Mouse (Mus musculus): ENCODE data around the gene Sema4c. TPM values are rescaled to one million over a fixed set of nuclear protein-coding genes. Genes with fewer than 3 reads are reported as not detected.

The Sema4c gene
- polyA plus RNA-seq, 1 experiment = 8.0 TPM

DNA sequence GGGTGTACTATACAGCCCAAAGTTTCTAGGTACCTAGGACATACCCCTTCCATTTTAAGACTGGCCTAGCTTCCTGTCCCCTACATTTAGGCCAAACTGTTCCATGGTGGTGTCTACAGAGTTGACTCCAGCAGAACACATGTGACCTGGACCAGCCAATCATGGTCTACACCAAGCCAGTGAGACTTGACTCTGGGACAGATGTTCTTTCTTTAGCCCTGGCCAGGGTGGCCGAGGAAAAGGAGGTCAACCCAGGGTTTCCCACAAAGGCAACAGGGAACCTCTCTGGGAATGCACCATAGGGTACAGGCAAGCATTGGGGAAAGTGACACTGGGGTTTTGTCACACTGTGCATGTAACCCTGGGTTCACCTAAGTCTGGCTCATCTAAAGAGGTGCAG lies 14.6 kb upstream of the Sema4c start:
- 68% methylated on average over 1 of the region's 1 CpGs for WGBS
- peak overlapping the region; percentile 58; the same call in 1 of the 2 replicates for H3K27ac ChIP-seq (ENCODE audit: insufficient read depth, low read depth, low read length)
- no peaks in the 10 kb centered on the region for H3K36me3 ChIP-seq (ENCODE audit: control insufficient read depth, insufficient read depth, low read length)
- H3K4me3 ChIP-seq (ENCODE audit: insufficient read depth, low read depth, low read length) = no peak overlapping the region
- TF ChIP-seq POLR2A (IDR thresholded peaks at IDR 0.05; ENCODE audit: low read depth, low read length) (no peak), CTCF (conservative IDR thresholded peaks at IDR 0.05; ENCODE audit: insufficient read depth, insufficient read length, low read depth, low read length) (no peak)
- H3K4me1 ChIP-seq (ENCODE audit: control insufficient read depth, insufficient read depth, low read length) = 0 out of 2 replicates have a peak, but pooled peaks cover 2% of the 10 kb centered on the region
- H3K27me3 ChIP-seq (replicated peaks; ENCODE audit: control insufficient read depth, insufficient read depth, low read length) = no peaks in the 10 kb centered on the region
- DNase-seq = peak; percentile 35

DNA sequence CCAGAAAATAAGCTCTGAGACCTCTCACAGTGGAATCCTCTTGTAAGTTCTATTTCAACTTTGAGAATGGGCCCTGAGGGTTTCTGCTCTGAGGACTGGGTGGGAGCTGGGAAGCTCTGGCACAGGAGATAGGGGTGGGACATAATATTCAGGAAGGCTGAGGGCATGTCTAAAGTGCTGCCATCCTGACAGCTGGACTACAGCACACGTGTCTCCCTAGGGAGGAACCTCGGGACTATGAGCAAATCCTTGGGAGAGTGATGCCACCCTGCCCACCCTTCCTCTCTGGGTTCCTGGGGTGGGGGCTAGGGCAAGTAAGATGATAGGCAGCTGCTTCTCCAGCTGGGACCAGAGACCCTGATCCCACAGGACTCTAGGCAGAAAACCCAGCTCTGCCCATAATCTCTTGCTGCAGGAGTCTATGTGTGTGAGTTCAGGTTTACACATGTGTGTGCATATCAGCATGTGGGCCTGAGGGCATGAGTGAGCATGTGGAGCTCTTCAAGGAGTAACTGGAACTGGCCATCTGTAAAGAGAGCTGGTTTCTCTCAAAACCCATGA lies 14.1 kb upstream of the Sema4c start:
- TF ChIP-seq CTCF (conservative IDR thresholded peaks at IDR 0.05; ENCODE audit: insufficient read depth, insufficient read length, low read depth, low read length) (no peak), POLR2A (IDR thresholded peaks at IDR 0.05; ENCODE audit: low read depth, low read length) (no peak)
- Histone ChIP-seq H3K4me1 (ENCODE audit: control insufficient read depth, insufficient read depth, low read length) (0 out of 2 replicates have a peak, but pooled peaks cover 2% of the 10 kb centered on the region), H3K36me3 (ENCODE audit: control insufficient read depth, insufficient read depth, low read length) (no peaks in the 10 kb centered on the region), H3K27ac (ENCODE audit: insufficient read depth, low read depth, low read length) (peak overlapping the region; percentile 58; the same call in 1 of the 2 replicates), H3K27me3 (replicated peaks; ENCODE audit: control insufficient read depth, insufficient read depth, low read length) (no peaks in the 10 kb centered on the region), H3K4me3 (ENCODE audit: insufficient read depth, low read depth, low read length) (no peak overlapping the region)
- no peak for DNase-seq
- 82% methylated on average over 2 of the region's 2 CpGs for WGBS

DNA sequence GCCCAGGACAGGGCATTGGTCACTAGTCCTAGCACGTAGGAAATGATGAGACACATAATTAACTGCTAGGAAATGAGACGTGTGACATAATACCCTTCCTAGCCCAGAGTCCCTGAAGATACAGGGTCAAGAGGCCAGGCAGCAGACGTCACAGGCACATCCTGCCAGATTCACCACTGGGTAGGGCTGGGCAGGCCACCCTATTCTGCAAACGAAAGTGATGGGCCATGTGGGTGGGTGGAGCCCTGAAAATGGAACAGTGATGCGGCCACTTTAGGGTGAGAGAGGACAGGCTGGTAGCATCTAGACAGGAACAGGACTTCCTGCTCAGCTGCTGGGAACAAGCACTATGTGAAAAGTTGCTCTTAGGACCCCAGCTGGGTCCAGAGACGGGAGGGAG lies 13.5 kb upstream of the Sema4c start:
- WGBS = 52% methylated on average over 6 of the region's 6 CpGs
- Histone ChIP-seq H3K27ac (ENCODE audit: insufficient read depth, low read depth, low read length) (peak overlapping the region; percentile 58; the same call in 1 of the 2 replicates), H3K4me3 (ENCODE audit: insufficient read depth, low read depth, low read length) (no peak overlapping the region), H3K4me1 (ENCODE audit: control insufficient read depth, insufficient read depth, low read length) (0 out of 2 replicates have a peak, but pooled peaks cover 2% of the 10 kb centered on the region), H3K36me3 (ENCODE audit: control insufficient read depth, insufficient read depth, low read length) (no peaks in the 10 kb centered on the region), H3K27me3 (replicated peaks; ENCODE audit: control insufficient read depth, insufficient read depth, low read length) (no peaks in the 10 kb centered on the region)
- peak; percentile 91 for DNase-seq
- no peak for TF ChIP-seq POLR2A (IDR thresholded peaks at IDR 0.05; ENCODE audit: low read depth, low read length)
- TF ChIP-seq CTCF (conservative IDR thresholded peaks at IDR 0.05; ENCODE audit: insufficient read depth, insufficient read length, low read depth, low read length) = no peak

DNA sequence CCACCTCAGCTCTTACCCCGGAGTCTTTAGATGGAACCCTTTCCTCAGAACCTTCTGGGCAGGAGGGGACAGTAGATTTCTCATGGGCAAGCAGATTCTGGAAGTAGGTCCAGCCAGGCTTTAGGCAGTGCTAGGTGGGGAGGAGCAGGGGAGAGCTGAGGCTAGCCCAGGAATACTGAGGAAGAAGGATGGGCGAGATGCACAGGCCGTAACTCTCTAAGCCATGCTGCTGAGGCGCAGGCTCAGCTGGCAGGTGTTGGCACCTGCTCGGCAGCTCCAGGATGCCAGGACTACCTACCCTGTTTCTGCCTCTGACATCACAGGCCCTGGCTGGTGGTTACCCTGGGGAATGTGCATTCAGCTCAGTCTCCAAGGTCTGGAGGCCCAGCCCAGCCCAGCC lies 12.2 kb upstream of the Sema4c start:
- no peaks in the 10 kb centered on the region for H3K27me3 ChIP-seq (replicated peaks; ENCODE audit: control insufficient read depth, insufficient read depth, low read length)
- 0 out of 2 replicates have a peak, but pooled peaks cover 2% of the 10 kb centered on the region for H3K4me1 ChIP-seq (ENCODE audit: control insufficient read depth, insufficient read depth, low read length)
- H3K4me3 ChIP-seq (ENCODE audit: insufficient read depth, low read depth, low read length) = no peak overlapping the region
- TF ChIP-seq CTCF (conservative IDR thresholded peaks at IDR 0.05; ENCODE audit: insufficient read depth, insufficient read length, low read depth, low read length) (no peak), POLR2A (IDR thresholded peaks at IDR 0.05; ENCODE audit: low read depth, low read length) (no peak)
- DNase-seq = no peak
- 87% methylated on average over 5 of the region's 5 CpGs for WGBS
- H3K27ac ChIP-seq (ENCODE audit: insufficient read depth, low read depth, low read length) = no peak overlapping the region
- H3K36me3 ChIP-seq (ENCODE audit: control insufficient read depth, insufficient read depth, low read length) = no peaks in the 10 kb centered on the region

DNA sequence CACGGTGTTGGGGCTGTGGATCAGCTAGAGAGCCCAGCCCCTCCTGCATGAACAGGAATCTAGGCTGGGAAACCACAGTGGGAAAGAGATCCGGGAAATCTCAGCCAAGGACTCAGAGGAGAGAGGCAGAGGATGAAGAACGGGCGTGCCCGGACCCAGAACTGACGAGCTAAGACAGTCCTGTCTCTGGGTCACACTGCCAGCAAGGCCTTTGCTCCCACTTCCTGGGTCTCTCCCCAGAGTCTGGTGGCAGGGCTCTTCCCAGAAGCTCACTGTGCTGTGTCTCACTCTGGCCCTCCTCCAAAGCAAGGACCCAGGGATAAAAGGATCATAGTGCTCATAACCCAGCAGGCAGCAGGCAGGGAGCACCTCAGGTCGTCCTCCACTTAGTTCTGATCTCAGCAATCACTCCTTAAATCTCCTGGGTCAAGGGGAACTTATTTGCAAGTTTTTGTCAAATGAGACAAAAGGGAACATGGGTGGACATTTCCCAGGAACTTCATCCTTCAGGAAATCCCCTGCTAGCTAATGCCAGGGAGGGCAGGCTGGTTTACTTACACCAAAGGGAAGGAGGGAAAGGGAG lies 11.6 kb upstream of the Sema4c start:
- Histone ChIP-seq H3K36me3 (ENCODE audit: control insufficient read depth, insufficient read depth, low read length) (no peaks in the 10 kb centered on the region), H3K4me1 (ENCODE audit: control insufficient read depth, insufficient read depth, low read length) (0 out of 2 replicates have a peak, but pooled peaks cover 2% of the 10 kb centered on the region), H3K4me3 (ENCODE audit: insufficient read depth, low read depth, low read length) (no peak overlapping the region), H3K27ac (ENCODE audit: insufficient read depth, low read depth, low read length) (peak overlapping the region; percentile 49), H3K27me3 (replicated peaks; ENCODE audit: control insufficient read depth, insufficient read depth, low read length) (no peaks in the 10 kb centered on the region)
- no peak for DNase-seq
- no peak for TF ChIP-seq CTCF (conservative IDR thresholded peaks at IDR 0.05; ENCODE audit: insufficient read depth, insufficient read length, low read depth, low read length)
- no peak for TF ChIP-seq POLR2A (IDR thresholded peaks at IDR 0.05; ENCODE audit: low read depth, low read length)
- WGBS = 45% methylated on average over 7 of the region's 7 CpGs

DNA sequence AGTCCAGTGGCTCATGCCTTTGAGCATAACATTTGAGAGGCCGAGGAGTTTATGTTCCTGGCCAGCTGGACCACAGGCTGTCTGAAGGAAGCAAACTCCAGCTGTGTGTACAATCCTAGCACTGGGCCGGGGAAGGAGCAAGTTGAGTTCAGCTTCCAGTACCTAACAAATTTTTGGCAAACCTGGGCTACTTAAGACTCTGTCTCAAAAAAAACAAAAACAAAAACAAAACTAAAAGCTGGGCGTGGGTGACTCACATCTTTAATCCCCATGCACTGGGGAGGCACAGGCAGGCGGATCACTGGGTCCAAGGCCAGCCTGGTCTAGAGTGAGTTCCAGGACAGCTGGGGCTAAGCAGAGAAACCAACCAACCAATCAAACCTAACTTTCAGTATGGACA lies 10.6 kb upstream of the Sema4c start:
- Histone ChIP-seq H3K4me3 (ENCODE audit: insufficient read depth, low read depth, low read length) (no peak overlapping the region), H3K36me3 (ENCODE audit: control insufficient read depth, insufficient read depth, low read length) (no peaks in the 10 kb centered on the region), H3K27me3 (replicated peaks; ENCODE audit: control insufficient read depth, insufficient read depth, low read length) (no peaks in the 10 kb centered on the region), H3K27ac (ENCODE audit: insufficient read depth, low read depth, low read length) (peak overlapping the region; percentile 49; the same call in 1 of the 2 replicates), H3K4me1 (ENCODE audit: control insufficient read depth, insufficient read depth, low read length) (0 out of 2 replicates have a peak, but pooled peaks cover 4% of the 10 kb centered on the region)
- WGBS = 59% methylated on average over 4 of the region's 4 CpGs
- DNase-seq = no peak
- TF ChIP-seq POLR2A (IDR thresholded peaks at IDR 0.05; ENCODE audit: low read depth, low read length) (no peak), CTCF (conservative IDR thresholded peaks at IDR 0.05; ENCODE audit: insufficient read depth, insufficient read length, low read depth, low read length) (no peak)

DNA sequence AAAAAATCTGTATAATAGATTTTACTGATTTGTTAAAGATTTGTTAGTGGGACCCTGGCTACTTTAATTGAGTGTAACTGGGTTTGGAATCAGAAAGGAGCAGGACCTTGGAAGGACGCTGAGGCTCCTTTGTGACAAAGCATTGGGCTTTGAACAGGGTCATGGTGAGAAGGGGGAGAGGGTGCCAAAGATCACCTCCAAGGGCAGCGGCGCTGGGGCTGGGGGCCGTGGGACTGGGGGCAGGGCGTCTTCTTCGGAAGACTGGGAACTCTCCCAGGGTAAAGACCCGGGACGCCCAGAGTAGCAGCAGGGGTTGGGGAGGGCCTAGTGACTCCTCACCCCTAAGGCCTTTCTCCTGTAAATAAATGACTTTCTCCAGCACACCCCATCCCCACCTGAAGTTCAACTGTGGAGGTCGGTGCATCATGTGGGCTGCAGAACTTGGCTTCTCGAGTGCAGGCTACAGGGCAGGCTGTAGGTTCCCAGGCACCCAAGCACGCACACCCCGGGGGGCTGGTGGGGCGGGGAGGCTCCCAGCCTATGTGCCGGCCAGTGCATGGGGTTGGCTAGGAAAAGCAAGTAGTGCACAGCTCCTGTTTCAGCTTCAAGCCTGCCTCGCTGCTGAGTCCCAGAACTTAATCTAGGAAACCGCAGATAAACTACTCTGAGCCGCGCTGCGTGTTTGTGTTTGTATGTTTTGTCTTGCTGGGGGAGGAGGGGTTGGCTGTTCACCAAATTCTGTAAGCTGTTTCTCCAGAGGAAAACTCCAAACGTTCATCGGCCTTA lies 9.9 kb upstream of the Sema4c start:
- 25% methylated on average over 21 of the region's 21 CpGs for WGBS
- H3K27me3 ChIP-seq (replicated peaks; ENCODE audit: control insufficient read depth, insufficient read depth, low read length) = no peaks in the 10 kb centered on the region
- peak overlapping the region; percentile 12; the same call in 1 of the 2 replicates for H3K27ac ChIP-seq (ENCODE audit: insufficient read depth, low read depth, low read length)
- DNase-seq = no peak
- 0 out of 2 replicates have a peak, but pooled peaks cover 4% of the 10 kb centered on the region for H3K4me1 ChIP-seq (ENCODE audit: control insufficient read depth, insufficient read depth, low read length)
- no peak overlapping the region for H3K4me3 ChIP-seq (ENCODE audit: insufficient read depth, low read depth, low read length)
- no peak for TF ChIP-seq CTCF (conservative IDR thresholded peaks at IDR 0.05; ENCODE audit: insufficient read depth, insufficient read length, low read depth, low read length)
- TF ChIP-seq POLR2A (IDR thresholded peaks at IDR 0.05; ENCODE audit: low read depth, low read length) = no peak
- H3K36me3 ChIP-seq (ENCODE audit: control insufficient read depth, insufficient read depth, low read length) = no peaks in the 10 kb centered on the region
